Mouse (Mus musculus) retina, postnatal 7 days (tissue): Measurements from ENCODE around the gene Fbl.
"Not testable (repeated sequence)": the region's sequence is repeated elsewhere in the genome, so short reads cannot be mapped to it uniquely, and the experiment has no call there.

Source experiments
- DNase-seq: peaks from one replicate; pipeline ENCODE4 v3.0.0-alpha.2; 2012; ENCODE audit warnings: low read depth, low spot score

Fbl gene

GRCm38 (mm10) chr7:28191903-28192302 is 22.4 kb downstream of the Fbl start:
- DNase-seq, result no peak

GRCm38 (mm10) chr7:28195414-28196098 is 26.0 kb downstream of the Fbl start:
- no peak for DNase-seq

- no peak for DNase-seq
Observed at GRCm38 (mm10) chr7:28196528-28196927, 27.0 kb downstream of the Fbl start.

GRCm38 (mm10) chr7:28199054-28199453 is 29.5 kb downstream of the Fbl start:
- DNase-seq, result no peak

GRCm38 (mm10) chr7:28203207-28204108 is 33.9 kb downstream of the Fbl start:
- DNase-seq, result no peak

- no peak for DNase-seq
Observed at GRCm38 (mm10) chr7:28206044-28206600, 36.6 kb downstream of the Fbl start.

GRCm38 (mm10) chr7:28208396-28208987 is 39.0 kb downstream of the Fbl start:
- DNase-seq, result no peak

GRCm38 (mm10) chr7:28208988-28209508 is 39.5 kb downstream of the Fbl start:
- peak; percentile 41 for DNase-seq

- no peak for DNase-seq
Observed at GRCm38 (mm10) chr7:28210731-28211130, 41.2 kb downstream of the Fbl start.

GRCm38 (mm10) chr7:28214142-28214541 is 44.6 kb downstream of the Fbl start:
- peak; percentile 52 for DNase-seq

GRCm38 (mm10) chr7:28215950-28216349 is 46.4 kb downstream of the Fbl start:
- DNase-seq, result not testable (repeated sequence)

GRCm38 (mm10) chr7:28217811-28218210 is 48.3 kb downstream of the Fbl start:
- not testable (repeated sequence) for DNase-seq

- DNase-seq, result not testable (repeated sequence)
Observed at GRCm38 (mm10) chr7:28218951-28219740, 49.6 kb downstream of the Fbl start.

GRCm38 (mm10) chr7:28226836-28227235 is 57.3 kb downstream of the Fbl start:
- DNase-seq, result not testable (repeated sequence)

- not testable (repeated sequence) for DNase-seq
Observed at GRCm38 (mm10) chr7:28227421-28227820, 57.9 kb downstream of the Fbl start.
